Mouse (Mus musculus) urinary bladder, postnatal 4 days (tissue): ENCODE results near the gene Cdk8.
A peak's percentile ranks its signal among the peaks of the same experiment; 100 is the strongest.
"Not testable (repeated sequence)": the region's sequence is repeated elsewhere in the genome, so short reads cannot be mapped to it uniquely, and the experiment has no call there.

Experiments used
- DNase-seq, 2 experiments: peaks; one replicate each; pipeline ENCODE4 v3.0.0; 2021 to 2022; ENCODE audit warnings: low spot score in 2 of 2

The Cdk8 gene

GRCm38 (mm10) chr5:146230864-146231654 is at the start of gene Cdk8:
Gene Cdk8, plus strand, starts transcription at chr5:146231230.
- peak; percentile 88 to 91 for DNase-seq

DNA sequence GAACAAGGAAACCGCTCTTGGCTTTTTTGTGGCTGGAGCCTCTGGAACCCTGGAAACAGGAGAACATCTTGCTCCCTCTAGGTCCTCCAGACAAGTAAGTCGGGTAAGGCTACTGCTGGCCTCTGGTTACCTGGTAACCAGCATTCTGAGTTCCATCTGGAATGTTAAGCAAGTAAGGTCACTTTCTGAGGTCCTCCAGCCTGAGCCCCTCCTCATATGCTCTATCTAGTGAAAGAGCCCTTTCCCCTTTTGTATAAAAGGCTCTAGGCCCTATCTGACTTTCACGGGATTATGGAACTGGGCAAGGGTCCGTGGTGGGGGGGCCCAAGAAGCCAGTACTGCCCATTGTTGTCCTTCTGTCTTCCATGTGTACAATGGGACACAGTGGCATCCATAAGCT is 45.8 kb upstream of the Cdk8 start, which contains the start of gene 1700001J03Rik:
Gene 1700001J03Rik (minus strand): TSS at position 101 of the 400 bp plus-strand sequence.
- not testable (repeated sequence) for DNase-seq

GRCm38 (mm10) chr5:146187441-146187840 is 43.6 kb upstream of the Cdk8 start:
- not testable (repeated sequence) for DNase-seq

GRCm38 (mm10) chr5:146188144-146188543 is 42.9 kb upstream of the Cdk8 start:
- DNase-seq, result no peak

DNA sequence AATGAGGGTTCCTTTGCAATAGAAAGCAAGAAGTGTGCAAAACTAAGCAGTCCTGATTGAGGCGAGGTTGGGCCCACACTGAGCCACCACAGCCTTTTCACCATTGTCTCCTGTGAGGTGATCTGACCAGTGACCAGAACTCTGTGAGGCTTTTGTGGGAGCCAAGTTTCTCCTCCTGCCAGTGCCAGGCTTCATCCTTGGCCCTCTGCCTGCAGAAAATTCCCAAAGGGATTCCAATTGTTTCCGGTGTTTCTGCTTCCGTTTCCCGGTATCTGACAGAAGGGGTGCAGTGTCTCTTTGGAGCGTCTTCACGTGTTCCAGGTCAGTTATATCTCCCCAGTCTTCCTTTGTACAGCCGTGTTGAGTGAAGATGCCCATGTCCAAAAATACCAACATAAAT is 42.3 kb upstream of the Cdk8 start:
- DNase-seq, result no peak

DNA sequence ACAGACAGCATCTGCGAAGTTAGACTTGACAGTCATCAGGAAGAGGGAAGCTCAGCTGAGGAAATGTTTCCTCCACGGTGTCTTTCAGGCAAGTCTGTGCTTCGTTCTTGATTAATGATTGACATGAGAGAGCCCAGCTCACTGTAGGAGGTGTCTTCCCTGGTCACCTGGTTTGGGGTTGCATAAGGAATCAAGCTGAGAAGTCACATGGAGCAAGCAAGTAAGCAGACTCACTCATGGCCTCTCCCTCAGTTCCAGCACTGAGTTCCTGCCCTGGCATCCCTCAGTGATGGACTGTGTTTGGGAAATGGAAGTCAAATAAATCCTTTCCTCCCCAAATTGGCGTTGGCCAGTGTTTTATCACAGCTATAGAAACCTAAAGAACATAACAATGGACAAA is 40.9 kb upstream of the Cdk8 start:
- no peak for DNase-seq

DNA sequence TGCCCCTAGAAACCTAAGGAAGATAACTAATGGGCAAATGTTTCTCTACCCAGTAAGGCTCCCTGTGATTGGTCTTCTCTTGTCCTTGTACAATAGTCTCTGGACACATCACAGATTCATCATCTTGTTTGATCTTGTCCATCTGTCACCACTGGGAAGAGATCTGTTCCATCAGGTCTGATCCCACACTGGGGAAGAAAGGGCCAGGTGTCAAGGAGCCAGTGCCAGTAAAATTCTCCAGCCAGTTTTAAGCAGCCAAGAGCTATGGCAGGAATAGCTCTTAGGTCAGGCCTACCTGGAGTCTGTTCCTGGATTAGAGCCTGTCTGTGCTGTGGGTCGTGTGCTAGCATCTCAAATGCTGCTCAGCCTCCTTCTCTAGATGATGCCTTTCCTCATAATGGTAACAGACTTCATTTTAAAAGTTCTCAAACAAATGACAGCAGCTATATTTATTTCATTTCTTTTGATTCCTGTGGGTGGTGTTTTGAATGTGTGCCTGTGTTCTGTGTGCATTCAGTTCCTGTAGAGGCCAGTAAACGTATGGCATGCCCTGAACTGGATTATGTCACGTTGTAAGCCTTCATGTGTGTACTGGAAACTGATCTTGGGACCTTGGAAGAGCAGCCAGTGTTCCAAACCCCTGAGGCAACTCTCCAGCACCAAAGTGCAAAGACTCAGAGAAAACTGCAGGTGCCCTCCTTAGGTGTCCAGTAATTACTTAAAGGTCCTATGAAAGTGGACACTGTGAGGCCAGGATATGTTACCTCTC is 40.3 kb upstream of the Cdk8 start:
- DNase-seq, result no peak

DNA sequence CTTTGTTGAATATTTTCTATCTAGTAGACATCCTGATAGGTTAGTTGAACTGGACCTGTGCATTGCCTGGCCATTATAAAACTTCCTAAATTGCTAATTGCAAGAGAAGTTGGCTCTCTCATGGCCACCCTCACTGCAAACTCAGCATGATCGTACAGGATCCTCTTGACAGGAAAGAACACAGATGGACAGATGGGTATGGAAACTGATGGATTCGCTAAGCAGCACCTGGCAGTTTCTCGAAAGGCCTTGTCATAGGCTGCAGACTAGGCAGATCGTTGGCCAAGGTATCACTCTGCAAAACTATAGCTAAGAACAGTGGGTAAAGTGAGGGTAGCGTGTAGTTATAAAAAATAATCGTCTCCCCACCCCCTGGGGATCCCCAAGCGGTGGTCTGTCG is 37.7 kb upstream of the Cdk8 start:
- DNase-seq, result no peak

DNA sequence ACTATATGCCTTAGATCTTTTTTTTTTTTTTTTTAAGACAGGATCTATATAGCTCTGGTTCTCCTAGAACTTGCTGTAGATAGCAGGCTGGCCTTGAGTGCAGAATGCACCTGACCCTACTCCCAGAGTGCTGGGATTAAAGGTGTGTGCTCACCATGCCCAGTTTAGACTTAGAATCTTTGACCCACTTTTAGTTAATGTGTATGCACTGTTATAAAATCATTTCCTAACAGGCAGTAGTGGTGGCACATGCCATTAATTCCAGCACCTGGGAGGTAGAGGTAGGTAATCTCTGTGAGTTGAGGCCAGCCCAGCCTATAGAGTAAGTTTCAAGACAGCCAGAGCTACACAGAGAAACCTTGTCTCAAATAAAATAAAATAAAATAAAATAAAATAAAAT is 32.0 kb upstream of the Cdk8 start:
- no peak for DNase-seq

- no peak for DNase-seq
Observed at GRCm38 (mm10) chr5:146199540-146199939, 31.5 kb upstream of the Cdk8 start.

DNA sequence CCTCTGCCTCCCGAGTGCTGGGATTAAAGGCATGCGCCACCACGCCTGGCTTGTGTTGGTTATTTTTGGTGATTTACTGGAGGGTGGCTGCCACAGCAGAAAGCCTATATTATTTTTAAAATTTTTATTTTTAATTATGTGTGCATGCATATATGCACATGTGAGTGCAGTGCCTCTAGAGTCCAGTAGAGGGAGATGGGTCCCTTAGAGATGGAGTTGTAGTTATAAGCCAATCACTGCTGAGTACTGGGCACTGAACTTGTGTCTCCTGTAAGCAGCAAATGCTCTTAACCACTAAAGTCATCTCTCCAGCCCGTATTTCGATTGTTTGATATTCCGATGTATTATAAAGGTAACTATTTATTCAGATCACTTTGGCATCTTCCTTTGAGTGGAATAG is 30.4 kb upstream of the Cdk8 start:
- no peak for DNase-seq

GRCm38 (mm10) chr5:146203921-146204320 is 27.1 kb upstream of the Cdk8 start:
- DNase-seq, result no peak

GRCm38 (mm10) chr5:146205537-146205936 is 25.5 kb upstream of the Cdk8 start:
- DNase-seq, result no peak

DNA sequence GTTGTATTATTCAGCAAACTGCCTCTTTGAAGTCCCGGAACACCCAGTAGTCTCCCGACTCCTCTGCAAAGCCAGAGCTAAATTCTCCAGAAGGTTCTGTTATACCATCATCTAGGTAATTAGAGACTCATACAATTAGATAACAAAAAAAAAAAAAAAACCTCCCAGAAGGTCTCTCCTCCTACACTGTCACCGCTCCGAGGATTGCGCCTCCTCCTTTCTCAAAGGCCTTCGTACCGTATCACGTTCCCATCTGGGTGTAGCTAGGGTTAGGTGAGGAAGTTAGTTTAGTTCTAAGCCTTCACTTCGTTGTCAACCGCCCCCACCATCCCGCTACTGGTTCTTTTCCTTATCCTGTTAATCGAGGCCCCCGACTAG is 10.5 kb upstream of the Cdk8 start:
- no peak for DNase-seq

- DNase-seq, result peak; percentile 90 to 95
Observed at GRCm38 (mm10) chr5:146220879-146221714, 9.9 kb upstream of the Cdk8 start, which contains the start of gene Rnf6. Gene Rnf6, minus strand, starts transcription at chr5:146221555.

DNA sequence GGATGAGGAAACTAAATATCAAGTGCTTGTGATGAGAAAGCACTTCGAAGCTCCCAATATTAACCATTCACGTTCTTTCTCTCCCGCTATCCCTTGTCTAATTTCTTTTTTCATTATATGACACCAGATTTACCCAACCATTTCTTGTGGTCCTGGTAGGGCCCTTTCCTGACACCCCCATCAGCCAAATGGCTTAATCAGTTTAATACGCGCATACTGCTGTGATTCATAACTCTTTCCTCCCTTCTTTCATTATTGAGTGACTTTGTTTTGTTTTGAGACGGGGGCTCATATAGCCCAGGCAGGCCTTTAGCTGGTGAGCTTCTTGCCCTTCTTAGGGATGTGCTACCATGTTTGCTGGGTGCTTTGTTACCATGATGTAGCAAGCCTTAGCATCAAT is 9.3 kb upstream of the Cdk8 start:
- DNase-seq, result no peak

- no peak for DNase-seq
Observed at GRCm38 (mm10) chr5:146223786-146224185, 7.2 kb upstream of the Cdk8 start.

- no peak for DNase-seq
Observed at GRCm38 (mm10) chr5:146227496-146227895, 3.5 kb upstream of the Cdk8 start.

DNA sequence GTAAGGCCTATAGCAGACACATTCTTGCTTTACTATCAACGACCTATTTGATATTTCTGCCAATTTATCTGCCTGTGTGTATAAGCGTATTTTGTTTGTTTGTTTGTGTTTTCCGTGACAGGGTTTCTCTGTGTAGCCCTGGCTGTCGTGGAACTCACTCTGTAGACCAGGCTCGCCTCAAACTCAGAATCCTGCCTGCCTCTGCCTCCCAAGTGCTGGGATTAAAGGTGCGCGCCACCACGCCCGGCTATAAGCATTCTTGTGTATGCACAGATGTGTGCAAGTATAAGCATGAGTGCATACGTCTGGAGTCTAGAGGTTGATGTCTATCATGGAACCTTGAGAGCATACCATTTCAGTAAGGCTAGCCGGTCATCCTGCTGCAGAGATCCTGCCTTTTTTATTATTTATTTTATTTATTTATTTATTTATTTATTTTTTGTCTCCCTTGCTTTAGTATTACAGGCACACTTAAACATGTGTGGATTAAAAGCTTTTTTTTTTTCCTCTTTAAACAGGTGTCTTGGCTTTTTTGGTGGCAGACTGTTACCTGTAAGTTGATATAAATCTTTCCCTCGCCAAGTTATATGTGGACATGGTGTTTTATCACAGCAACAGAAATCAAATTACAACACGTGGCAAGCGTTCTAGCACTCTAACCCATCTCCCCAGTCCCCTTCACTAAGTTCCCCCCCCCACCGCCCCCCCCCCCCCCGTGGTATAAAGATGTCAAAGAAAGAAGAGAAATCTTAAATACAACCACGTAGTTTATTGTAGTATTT is 970 bp upstream of the Cdk8 start:
- DNase-seq, result no peak

GRCm38 (mm10) chr5:146231655-146231996 is 596 bp downstream of the Cdk8 start:
- DNase-seq, result peak in 1 of 2 experiments; percentile 22

GRCm38 (mm10) chr5:146232056-146232675 is 1.1 kb downstream of the Cdk8 start:
- no peak for DNase-seq
